Mouse (Mus musculus): ENCODE measurements around the gene Fastkd5. TPM values are rescaled to one million over a fixed set of nuclear protein-coding genes. Genes with fewer than 3 reads are reported as not detected.
A peak's percentile ranks its signal among the peaks of the same experiment; 100 is the strongest.

The Fastkd5 gene
- polyA plus RNA-seq, 1 experiment from 2014 or later, result 22.4 TPM

DNA sequence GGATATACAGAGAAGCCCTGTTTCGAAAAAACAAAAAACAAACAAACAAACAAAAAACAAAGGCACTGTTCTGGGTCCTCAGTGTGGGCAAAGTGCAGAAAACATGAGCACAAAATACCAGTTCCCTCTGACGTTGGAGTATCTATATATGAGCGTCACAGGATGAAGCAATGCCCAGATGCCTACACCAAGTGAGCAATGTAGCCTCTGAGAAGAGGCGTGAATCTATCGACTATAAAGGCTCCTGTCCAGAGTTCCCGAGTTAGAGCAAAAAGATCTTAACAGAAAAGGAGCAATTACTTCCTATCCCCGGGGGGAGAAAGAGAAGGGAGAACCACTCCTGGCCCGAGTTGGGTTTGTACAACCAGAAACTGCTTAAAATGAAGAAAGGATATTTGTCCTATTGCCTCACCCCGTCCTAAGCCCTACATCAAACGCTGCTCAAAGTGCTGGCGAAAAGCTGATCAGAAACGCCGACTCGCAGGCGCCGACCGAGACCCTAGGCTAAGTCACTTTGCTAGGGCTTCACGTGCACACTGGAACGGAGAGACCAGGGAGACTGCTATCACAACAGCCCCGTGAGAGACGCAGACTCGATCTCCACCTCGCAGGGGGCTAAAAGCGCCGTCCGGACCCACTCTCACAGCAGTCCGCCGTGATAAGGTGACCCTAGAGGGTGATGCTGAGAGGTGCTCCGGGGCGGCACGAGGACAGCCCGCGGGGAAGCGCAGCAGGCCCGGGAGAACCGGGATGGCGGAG, 568 bp downstream of the Fastkd5 start:
- H3K36me3 ChIP-seq, result peaks cover 42% of the 10 kb centered on the region
- peak overlapping the region; percentile 93 for H3K4me3 ChIP-seq
- H3K27me3 ChIP-seq (ENCODE audit: low read depth, poor library complexity, severe bottlenecking), result peaks cover 35% of the 10 kb centered on the region
- no peak for DNase-seq (ENCODE audit: low spot score)
- no peaks in the 10 kb centered on the region for H3K9me3 ChIP-seq (replicated peaks)
- WGBS, result 3% methylated on average over 37 of the region's 37 CpGs
- peaks cover 40% of the 10 kb centered on the region for H3K4me1 ChIP-seq
- peak overlapping the region; percentile 92 for H3K27ac ChIP-seq (replicated peaks)

DNA sequence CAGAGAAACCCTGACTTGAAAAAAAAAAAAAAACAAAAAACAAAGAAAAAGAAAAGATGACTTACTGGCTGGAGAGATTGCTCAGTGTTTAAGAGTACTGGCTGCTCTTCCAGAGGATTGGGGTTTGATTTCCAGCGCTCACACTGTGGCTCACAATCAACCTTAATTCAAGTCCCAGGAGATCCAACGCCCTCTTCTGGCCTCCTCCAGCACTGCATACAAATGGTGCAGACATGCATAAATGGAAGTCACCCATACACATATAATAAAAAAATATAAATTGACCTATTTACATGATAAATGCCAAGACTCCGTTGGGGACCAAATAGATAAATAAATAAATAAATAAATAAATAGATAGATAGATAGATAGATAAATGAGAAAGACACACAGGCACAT, 1.4 kb downstream of the Fastkd5 start:
- DNase-seq (ENCODE audit: low spot score), result no peak
- WGBS, result 59% methylated on average over 3 of the region's 3 CpGs
- H3K27ac ChIP-seq (replicated peaks), result no peak overlapping the region
- peaks cover 27% of the 10 kb centered on the region for H3K27me3 ChIP-seq (ENCODE audit: low read depth, poor library complexity, severe bottlenecking)
- H3K36me3 ChIP-seq, result peaks cover 51% of the 10 kb centered on the region
- H3K9me3 ChIP-seq (replicated peaks), result no peaks in the 10 kb centered on the region
- peaks cover 32% of the 10 kb centered on the region for H3K4me1 ChIP-seq
- H3K4me3 ChIP-seq, result peak overlapping the region; percentile 93

DNA sequence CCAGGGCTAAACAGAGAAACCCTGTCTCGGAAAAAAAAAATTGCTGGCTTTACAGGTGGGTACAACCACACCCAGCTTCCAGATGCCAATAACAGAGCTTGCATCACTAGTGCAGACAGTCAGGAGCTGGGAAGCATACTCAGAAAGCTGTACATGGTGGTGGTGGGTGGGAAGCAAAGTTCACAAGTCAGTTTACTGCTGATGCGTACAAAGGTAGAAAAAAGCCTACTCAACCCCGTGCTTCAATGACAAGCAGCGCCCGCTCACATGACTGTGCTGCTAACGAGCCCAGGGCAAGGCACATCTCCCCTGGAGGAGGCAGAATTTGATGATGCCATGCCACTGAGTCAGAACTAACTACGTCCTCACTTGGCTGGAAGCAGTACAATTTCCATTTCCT, 10.9 kb downstream of the Fastkd5 start:
- Histone ChIP-seq H3K27me3 (ENCODE audit: low read depth, poor library complexity, severe bottlenecking) (no peaks in the 10 kb centered on the region), H3K9me3 (replicated peaks) (no peaks in the 10 kb centered on the region), H3K4me1 (no peaks in the 10 kb centered on the region), H3K4me3 (no peak overlapping the region), H3K27ac (replicated peaks) (no peak overlapping the region), H3K36me3 (peaks cover 84% of the 10 kb centered on the region)
- no peak for DNase-seq (ENCODE audit: low spot score)
- WGBS, result 93% methylated on average over 7 of the region's 7 CpGs

DNA sequence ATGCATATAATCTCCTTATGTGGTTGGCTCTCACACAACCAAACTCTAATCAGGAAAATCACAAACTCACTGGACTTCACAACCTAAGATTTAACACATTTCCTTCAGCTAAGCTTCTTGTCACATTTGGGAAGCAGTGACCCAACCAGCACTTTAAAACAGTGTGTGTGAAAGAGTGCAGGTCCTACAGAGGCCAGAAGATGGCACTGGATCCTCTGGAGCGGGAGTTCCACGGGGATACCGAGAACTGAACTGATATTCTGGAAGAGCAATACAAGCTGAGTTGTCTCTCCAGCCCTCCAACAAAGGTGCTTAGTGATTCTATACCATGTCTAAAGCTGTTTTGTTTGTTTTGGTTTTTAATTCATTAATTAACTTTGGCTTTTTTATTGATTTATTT, 16.7 kb downstream of the Fastkd5 start:
- no peaks in the 10 kb centered on the region for H3K4me1 ChIP-seq
- H3K9me3 ChIP-seq (replicated peaks), result no peaks in the 10 kb centered on the region
- WGBS, result 68% methylated on average over 3 of the region's 3 CpGs
- no peak overlapping the region for H3K27ac ChIP-seq (replicated peaks)
- H3K36me3 ChIP-seq, result peaks cover 53% of the 10 kb centered on the region
- H3K27me3 ChIP-seq (ENCODE audit: low read depth, poor library complexity, severe bottlenecking), result no peaks in the 10 kb centered on the region
- no peak overlapping the region for H3K4me3 ChIP-seq
- no peak for DNase-seq (ENCODE audit: low spot score)

DNA sequence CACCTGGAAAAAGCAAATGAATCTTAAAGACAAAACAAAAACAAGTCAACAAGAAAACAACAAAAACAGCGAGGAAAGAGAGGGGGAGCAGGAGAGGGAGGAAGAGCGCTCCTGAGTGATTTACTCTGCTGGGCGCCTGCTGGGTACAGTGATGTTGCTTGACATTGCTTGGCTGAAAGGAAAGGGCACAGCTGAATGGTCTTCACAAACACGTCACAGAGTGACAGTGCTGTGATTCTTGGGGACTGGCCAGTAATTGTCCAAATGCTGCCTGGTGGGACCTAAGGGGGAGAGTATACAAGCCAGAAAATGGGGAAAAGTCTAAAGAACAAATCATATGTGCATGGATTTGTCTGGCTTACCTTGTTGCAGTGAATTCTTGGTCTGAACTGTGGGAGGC, 27.6 kb downstream of the Fastkd5 start:
- peaks cover 71% of the 10 kb centered on the region for H3K36me3 ChIP-seq
- H3K9me3 ChIP-seq (replicated peaks), result no peaks in the 10 kb centered on the region
- H3K4me3 ChIP-seq, result no peak overlapping the region
- no peaks in the 10 kb centered on the region for H3K4me1 ChIP-seq
- H3K27ac ChIP-seq (replicated peaks), result no peak overlapping the region
- no peak for DNase-seq (ENCODE audit: low spot score)
- whole genome bisulfite sequencing, result 92% methylated on average over 4 of the region's 4 CpGs
- no peaks in the 10 kb centered on the region for H3K27me3 ChIP-seq (ENCODE audit: low read depth, poor library complexity, severe bottlenecking)

DNA sequence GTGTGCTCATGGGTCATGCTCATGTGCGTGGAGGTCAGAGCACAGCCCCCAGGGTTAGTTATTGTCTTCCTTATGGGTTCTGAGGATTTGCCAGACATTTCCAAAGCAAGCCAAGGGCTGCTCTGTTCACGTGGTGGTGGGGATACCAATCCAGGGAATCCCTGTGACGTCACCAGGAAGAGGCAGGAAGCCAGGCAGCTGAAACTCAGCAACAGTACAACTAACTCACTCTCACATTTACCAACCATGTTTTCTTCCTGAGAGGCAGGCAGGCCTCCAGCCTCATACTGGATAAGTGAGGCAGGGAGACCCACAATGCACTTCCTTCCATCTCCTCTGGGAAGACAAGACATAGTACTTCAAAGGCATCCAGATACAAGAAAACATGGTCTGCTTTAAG, 31.4 kb downstream of the Fastkd5 start:
- Histone ChIP-seq H3K4me1 (no peaks in the 10 kb centered on the region), H3K9me3 (replicated peaks) (no peaks in the 10 kb centered on the region), H3K4me3 (no peak overlapping the region), H3K27me3 (ENCODE audit: low read depth, poor library complexity, severe bottlenecking) (no peaks in the 10 kb centered on the region), H3K36me3 (peaks cover 90% of the 10 kb centered on the region), H3K27ac (replicated peaks) (no peak overlapping the region)
- 79% methylated on average over 3 of the region's 3 CpGs for WGBS
- DNase-seq (ENCODE audit: low spot score), result no peak

DNA sequence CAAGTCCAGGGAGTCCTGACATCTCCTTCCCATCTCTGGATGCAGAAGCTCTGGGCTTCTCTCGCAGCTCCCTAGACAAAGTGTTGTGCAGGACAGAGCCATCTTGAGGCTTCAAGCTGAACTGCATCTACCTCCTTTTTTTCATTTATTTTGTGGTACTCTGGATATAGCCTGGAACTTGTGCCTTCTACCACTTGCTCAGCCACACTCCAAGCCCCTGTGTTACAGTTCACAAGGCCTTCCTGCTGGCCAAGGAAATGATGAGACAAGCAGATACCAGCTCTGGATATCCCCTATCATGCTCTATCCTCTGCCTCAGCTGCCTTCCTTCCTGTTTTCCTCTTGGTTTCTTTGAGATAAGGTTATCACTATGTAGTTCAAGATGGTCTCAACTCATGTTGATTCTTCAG, 32.2 kb downstream of the Fastkd5 start:
- Histone ChIP-seq H3K9me3 (replicated peaks) (no peaks in the 10 kb centered on the region), H3K36me3 (peaks cover 86% of the 10 kb centered on the region), H3K4me1 (no peaks in the 10 kb centered on the region), H3K27ac (replicated peaks) (no peak overlapping the region), H3K4me3 (no peak overlapping the region), H3K27me3 (ENCODE audit: low read depth, poor library complexity, severe bottlenecking) (no peaks in the 10 kb centered on the region)
- no peak for DNase-seq (ENCODE audit: low spot score)
- 36% methylated on average over 1 of the region's 1 CpGs for whole genome bisulfite sequencing

DNA sequence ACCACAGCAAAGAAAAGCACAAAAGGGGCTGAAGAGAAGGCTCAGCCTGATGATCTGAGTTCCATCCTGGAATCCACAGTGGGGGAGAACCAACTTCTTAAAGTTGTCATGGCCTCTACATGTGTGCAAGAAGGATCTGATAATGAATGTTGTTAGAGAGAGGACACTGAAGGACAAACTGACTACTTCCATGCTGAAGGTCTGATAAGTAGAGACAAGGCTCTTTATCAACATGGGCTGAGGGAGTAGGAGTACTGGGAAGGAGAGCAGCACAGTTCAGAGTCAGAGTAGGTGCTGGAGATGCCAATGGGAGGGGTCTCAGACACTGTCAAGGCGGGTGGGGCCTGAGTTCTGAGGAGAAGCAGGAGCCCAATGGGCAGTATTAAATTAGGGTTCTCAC, 34.2 kb downstream of the Fastkd5 start:
- WGBS, result 83% methylated on average over 1 of the region's 1 CpGs
- no peaks in the 10 kb centered on the region for H3K9me3 ChIP-seq (replicated peaks)
- no peaks in the 10 kb centered on the region for H3K27me3 ChIP-seq (ENCODE audit: low read depth, poor library complexity, severe bottlenecking)
- H3K4me1 ChIP-seq, result no peaks in the 10 kb centered on the region
- no peak overlapping the region for H3K4me3 ChIP-seq
- H3K27ac ChIP-seq (replicated peaks), result no peak overlapping the region
- H3K36me3 ChIP-seq, result peaks cover 88% of the 10 kb centered on the region
- no peak for DNase-seq (ENCODE audit: low spot score)

DNA sequence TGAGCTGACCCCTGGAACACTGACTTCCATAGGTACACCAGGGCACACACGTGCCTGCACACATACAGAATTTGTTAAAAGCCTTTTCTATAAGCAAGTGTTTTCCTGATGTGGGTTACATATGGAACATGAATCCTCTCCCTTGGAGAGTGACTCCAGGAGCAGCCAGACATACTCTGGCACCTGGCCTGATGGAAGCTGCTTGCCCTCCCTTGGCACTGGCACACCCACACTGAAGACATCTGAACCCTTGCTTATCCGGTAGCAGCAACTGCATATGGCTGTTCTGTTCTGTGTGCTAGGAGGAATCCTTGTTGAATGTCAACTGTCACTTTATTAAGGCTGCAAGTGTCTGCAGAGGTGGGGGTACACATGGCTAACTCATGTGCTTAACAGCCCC, 38.8 kb downstream of the Fastkd5 start:
- peaks cover 49% of the 10 kb centered on the region for H3K36me3 ChIP-seq
- no peak overlapping the region for H3K4me3 ChIP-seq
- H3K9me3 ChIP-seq (replicated peaks), result no peaks in the 10 kb centered on the region
- DNase-seq (ENCODE audit: low spot score), result no peak
- no peaks in the 10 kb centered on the region for H3K27me3 ChIP-seq (ENCODE audit: low read depth, poor library complexity, severe bottlenecking)
- WGBS, result 91% methylated on average over 2 of the region's 2 CpGs
- no peak overlapping the region for H3K27ac ChIP-seq (replicated peaks)
- no peaks in the 10 kb centered on the region for H3K4me1 ChIP-seq

DNA sequence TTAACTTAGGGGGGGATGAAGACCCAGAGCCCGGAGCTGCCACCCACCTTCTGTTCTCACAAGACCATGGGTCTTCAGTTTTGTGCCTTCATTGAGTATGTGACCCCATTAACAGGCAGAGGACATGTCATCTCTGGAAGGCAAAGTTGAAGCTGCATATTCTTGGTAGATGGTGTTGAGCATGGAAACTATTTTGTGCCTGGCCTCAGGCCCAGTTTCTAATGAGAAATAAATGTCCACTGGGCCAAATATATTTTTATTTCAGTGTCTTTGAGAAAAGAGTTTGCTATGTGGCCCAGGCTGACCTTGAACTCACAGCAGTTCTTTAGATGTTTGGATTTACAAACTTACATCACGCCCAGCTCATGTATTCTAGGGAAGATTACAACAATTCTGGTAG, 40.1 kb downstream of the Fastkd5 start:
- H3K27me3 ChIP-seq (ENCODE audit: low read depth, poor library complexity, severe bottlenecking), result no peaks in the 10 kb centered on the region
- H3K9me3 ChIP-seq (replicated peaks), result no peaks in the 10 kb centered on the region
- 93% methylated on average over 2 of the region's 2 CpGs for WGBS
- no peak overlapping the region for H3K4me3 ChIP-seq
- no peak for DNase-seq (ENCODE audit: low spot score)
- H3K36me3 ChIP-seq, result peaks cover 36% of the 10 kb centered on the region
- H3K4me1 ChIP-seq, result no peaks in the 10 kb centered on the region
- H3K27ac ChIP-seq (replicated peaks), result no peak overlapping the region

DNA sequence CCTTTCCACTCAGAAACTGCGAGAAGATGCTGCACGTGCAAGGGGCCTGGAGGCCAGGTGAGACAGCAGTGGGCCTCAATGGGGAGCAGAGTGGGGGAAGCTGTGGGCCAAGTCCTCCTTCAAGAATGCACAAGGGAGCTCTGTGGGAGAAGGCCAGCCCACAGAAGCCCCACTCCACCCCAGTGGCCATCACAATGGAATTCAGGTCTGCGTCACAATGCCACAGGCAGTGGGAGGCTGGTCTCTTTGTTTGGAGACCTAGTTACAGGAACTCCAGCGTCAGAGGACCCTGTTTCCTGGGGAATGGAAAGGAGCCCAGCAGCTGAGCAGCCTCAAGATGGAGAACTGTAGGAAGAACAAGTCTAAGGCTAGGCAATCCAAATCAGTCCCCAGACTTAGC, 40.7 kb downstream of the Fastkd5 start:
- WGBS, result 65% methylated on average over 4 of the region's 4 CpGs
- H3K4me1 ChIP-seq, result no peaks in the 10 kb centered on the region
- H3K9me3 ChIP-seq (replicated peaks), result no peaks in the 10 kb centered on the region
- H3K27ac ChIP-seq (replicated peaks), result no peak overlapping the region
- peaks cover 32% of the 10 kb centered on the region for H3K36me3 ChIP-seq
- peaks cover 4% of the 10 kb centered on the region for H3K27me3 ChIP-seq (ENCODE audit: low read depth, poor library complexity, severe bottlenecking)
- H3K4me3 ChIP-seq, result no peak overlapping the region
- no peak for DNase-seq (ENCODE audit: low spot score)

DNA sequence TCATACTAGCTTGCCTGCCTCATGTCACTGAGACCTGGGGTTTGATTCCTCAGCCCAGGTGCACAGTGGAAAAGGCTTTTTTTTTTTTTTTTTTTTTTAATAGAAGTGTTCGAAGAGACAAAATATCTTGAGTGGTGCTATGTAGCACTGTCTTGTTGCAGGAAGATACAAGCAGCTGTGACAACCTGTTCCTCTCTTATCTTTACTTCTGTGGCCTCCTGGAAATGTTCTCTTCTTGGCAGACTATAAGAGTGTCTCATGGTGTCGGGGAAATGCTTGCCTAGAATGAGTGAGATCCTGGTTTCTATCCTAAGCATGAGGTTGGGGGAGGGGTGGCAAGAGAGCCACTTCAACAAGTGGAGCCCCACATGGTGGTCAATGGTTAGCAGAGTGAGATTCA, 41.5 kb downstream of the Fastkd5 start:
- Histone ChIP-seq H3K9me3 (replicated peaks) (no peaks in the 10 kb centered on the region), H3K27ac (replicated peaks) (no peak overlapping the region), H3K4me1 (no peaks in the 10 kb centered on the region), H3K4me3 (no peak overlapping the region), H3K27me3 (ENCODE audit: low read depth, poor library complexity, severe bottlenecking) (peaks cover 12% of the 10 kb centered on the region), H3K36me3 (peaks cover 26% of the 10 kb centered on the region)
- 86% methylated on average over 2 of the region's 2 CpGs for WGBS
- no peak for DNase-seq (ENCODE audit: low spot score)

DNA sequence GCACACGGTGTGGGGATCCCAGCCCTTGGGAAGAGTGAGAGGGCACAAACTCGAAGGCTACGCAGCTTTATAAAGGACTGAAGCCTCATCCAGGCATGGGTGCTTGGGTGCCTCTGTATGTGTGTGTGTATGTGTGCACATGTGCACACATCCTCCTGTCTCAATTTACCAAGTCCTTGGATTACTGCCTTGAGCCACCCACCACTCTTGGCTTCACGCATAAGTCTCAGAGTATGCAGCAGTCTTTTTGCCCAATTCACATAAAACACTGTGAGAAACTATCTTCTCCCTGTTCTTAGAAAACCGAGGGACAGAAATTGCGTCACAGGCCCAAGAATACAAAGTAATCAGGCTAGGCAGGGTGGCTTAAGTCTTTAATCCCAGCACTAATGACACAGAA, 43.8 kb downstream of the Fastkd5 start:
- H3K27me3 ChIP-seq (ENCODE audit: low read depth, poor library complexity, severe bottlenecking), result peaks cover 35% of the 10 kb centered on the region
- peaks cover 10% of the 10 kb centered on the region for H3K36me3 ChIP-seq
- H3K9me3 ChIP-seq (replicated peaks), result no peaks in the 10 kb centered on the region
- H3K27ac ChIP-seq (replicated peaks), result no peak overlapping the region
- WGBS, result 87% methylated on average over 6 of the region's 6 CpGs
- H3K4me3 ChIP-seq, result no peak overlapping the region
- peaks cover 2% of the 10 kb centered on the region for H3K4me1 ChIP-seq
- DNase-seq (ENCODE audit: low spot score), result no peak
